Mouse (Mus musculus): ENCODE data around the gene Ssr1.
A peak's percentile ranks its signal among the peaks of the same experiment; 100 is the strongest.

Gene Ssr1

GRCm38 (mm10) chr13:37979506-37979905 lies 14.5 kb downstream of the Ssr1 start:
- no peak for DNase-seq

- no peak for DNase-seq
These were observed 19.3 kb downstream of the Ssr1 start for GRCm38 (mm10) chr13:37974731-37975130.

- DNase-seq = no peak
These were observed 20.0 kb downstream of the Ssr1 start for GRCm38 (mm10) chr13:37974036-37974435.

GRCm38 (mm10) chr13:37970887-37971530 lies 23.0 kb downstream of the Ssr1 start:
- no peak for DNase-seq

- DNase-seq = no peak
These were observed 24.0 kb downstream of the Ssr1 start for GRCm38 (mm10) chr13:37969988-37970387.

- DNase-seq = peak; percentile 83
These were observed 24.7 kb downstream of the Ssr1 start for GRCm38 (mm10) chr13:37969337-37969736.

GRCm38 (mm10) chr13:37967565-37967964 lies 26.5 kb downstream of the Ssr1 start:
- no peak for DNase-seq

GRCm38 (mm10) chr13:37967052-37967437 lies 27.0 kb downstream of the Ssr1 start:
- no peak for DNase-seq

- no peak for DNase-seq
These were observed 27.6 kb downstream of the Ssr1 start for GRCm38 (mm10) chr13:37966256-37967051.

GRCm38 (mm10) chr13:37965126-37965914 lies 28.7 kb downstream of the Ssr1 start:
- DNase-seq = no peak

GRCm38 (mm10) chr13:37964128-37965087 lies 29.6 kb downstream of the Ssr1 start:
- no peak for DNase-seq

- DNase-seq = peak; percentile 53
These were observed 30.5 kb downstream of the Ssr1 start for GRCm38 (mm10) chr13:37963354-37964007.

- no peak for DNase-seq
These were observed 31.5 kb downstream of the Ssr1 start for GRCm38 (mm10) chr13:37962541-37962940.

GRCm38 (mm10) chr13:37959936-37960335 lies 34.1 kb downstream of the Ssr1 start:
- DNase-seq = no peak

- DNase-seq = no peak
These were observed 34.6 kb downstream of the Ssr1 start for GRCm38 (mm10) chr13:37959239-37959907.

GRCm38 (mm10) chr13:37958498-37959238 lies 35.3 kb downstream of the Ssr1 start:
- no peak for DNase-seq

GRCm38 (mm10) chr13:37954318-37954717 lies 39.7 kb downstream of the Ssr1 start:
- DNase-seq = no peak

GRCm38 (mm10) chr13:37952981-37953380 lies 41.0 kb downstream of the Ssr1 start:
- no peak for DNase-seq

GRCm38 (mm10) chr13:37946734-37947133 lies 47.3 kb downstream of the Ssr1 start:
- DNase-seq = peak; percentile 59

GRCm38 (mm10) chr13:37945392-37945791 lies 48.6 kb downstream of the Ssr1 start:
- DNase-seq = no peak

- DNase-seq = no peak
These were observed 49.7 kb downstream of the Ssr1 start for GRCm38 (mm10) chr13:37944306-37944705.

Measured in cerebellum, adult 8-10 months (tissue).